Mouse (Mus musculus) c-Kit-positive CD71-positive TER-119-negative erythroid progenitor cells, embryonic 14.5 days (primary cell): ENCODE measurements around the gene Fpgs.

Experiments
- DNase-seq: peaks from one replicate; pipeline ENCODE4 v3.0.0-alpha.2; 2013; ENCODE audit warnings: low read depth

Gene Fpgs

GRCm38 (mm10) chr2:32724832-32725790 lies 21.2 kb upstream of the Fpgs start:
- DNase-seq, result no peak

GRCm38 (mm10) chr2:32724149-32724548 lies 20.2 kb upstream of the Fpgs start:
- DNase-seq, result no peak

- DNase-seq, result no peak
Measured at GRCm38 (mm10) chr2:32722581-32722980, 18.6 kb upstream of the Fpgs start.

GRCm38 (mm10) chr2:32722046-32722445 lies 18.1 kb upstream of the Fpgs start:
- DNase-seq, result no peak

GRCm38 (mm10) chr2:32720681-32721229 lies 16.8 kb upstream of the Fpgs start, which contains the start of gene Sh2d3c:
Sh2d3c (plus strand) TSS chr2:32721055.
- no peak for DNase-seq

- no peak for DNase-seq
Measured at GRCm38 (mm10) chr2:32720053-32720452, 16.1 kb upstream of the Fpgs start.

- DNase-seq, result no peak
Measured at GRCm38 (mm10) chr2:32718761-32719160, 14.8 kb upstream of the Fpgs start.

GRCm38 (mm10) chr2:32714987-32715425 lies 11.1 kb upstream of the Fpgs start:
- no peak for DNase-seq

- no peak for DNase-seq
Measured at GRCm38 (mm10) chr2:32714117-32714986, 10.4 kb upstream of the Fpgs start.

GRCm38 (mm10) chr2:32712934-32713817 lies 9.2 kb upstream of the Fpgs start, which contains the start of gene Cdk9:
Cdk9 (minus strand) TSS chr2:32713076.
- DNase-seq, result peak; percentile 84

- peak; percentile 78 for DNase-seq
Measured at GRCm38 (mm10) chr2:32712586-32712933, 8.6 kb upstream of the Fpgs start.

- DNase-seq, result peak; percentile 58
Measured at GRCm38 (mm10) chr2:32712108-32712551, 8.2 kb upstream of the Fpgs start.

- no peak for DNase-seq
Measured at GRCm38 (mm10) chr2:32711301-32712056, 7.5 kb upstream of the Fpgs start.

GRCm38 (mm10) chr2:32710425-32710824 lies 6.5 kb upstream of the Fpgs start:
- no peak for DNase-seq

GRCm38 (mm10) chr2:32709521-32710137 lies 5.7 kb upstream of the Fpgs start:
- no peak for DNase-seq

- DNase-seq, result peak; percentile 60
Measured at GRCm38 (mm10) chr2:32708643-32709042, 4.7 kb upstream of the Fpgs start.

GRCm38 (mm10) chr2:32706971-32707370 lies 3.0 kb upstream of the Fpgs start:
- no peak for DNase-seq

GRCm38 (mm10) chr2:32705018-32705417 lies 1.1 kb upstream of the Fpgs start:
- no peak for DNase-seq

- DNase-seq, result no peak
Measured at GRCm38 (mm10) chr2:32703046-32703445, 899 bp downstream of the Fpgs start.
